Mouse (Mus musculus) C2C12 (cell line): ENCODE results near the gene Ivd.

ENCODE experiments used
- CEBPB ChIP-seq: IDR thresholded peaks from one replicate; pipeline ENCODE4 v1.6.1; 2011; ENCODE audit warnings: low read depth, mild to moderate bottlenecking, control low read depth, moderate library complexity
- CTCF ChIP-seq: IDR thresholded peaks from one replicate; pipeline ENCODE4 v1.5.1; 2011; ENCODE audit not compliant: control insufficient read depth, insufficient read depth, insufficient read length
- MYOG ChIP-seq: IDR thresholded peaks from one replicate; pipeline ENCODE4 v1.6.1; 2011; ENCODE audit not compliant: control insufficient read depth, insufficient read length; ENCODE audit errors: extremely low read depth

DNA sequence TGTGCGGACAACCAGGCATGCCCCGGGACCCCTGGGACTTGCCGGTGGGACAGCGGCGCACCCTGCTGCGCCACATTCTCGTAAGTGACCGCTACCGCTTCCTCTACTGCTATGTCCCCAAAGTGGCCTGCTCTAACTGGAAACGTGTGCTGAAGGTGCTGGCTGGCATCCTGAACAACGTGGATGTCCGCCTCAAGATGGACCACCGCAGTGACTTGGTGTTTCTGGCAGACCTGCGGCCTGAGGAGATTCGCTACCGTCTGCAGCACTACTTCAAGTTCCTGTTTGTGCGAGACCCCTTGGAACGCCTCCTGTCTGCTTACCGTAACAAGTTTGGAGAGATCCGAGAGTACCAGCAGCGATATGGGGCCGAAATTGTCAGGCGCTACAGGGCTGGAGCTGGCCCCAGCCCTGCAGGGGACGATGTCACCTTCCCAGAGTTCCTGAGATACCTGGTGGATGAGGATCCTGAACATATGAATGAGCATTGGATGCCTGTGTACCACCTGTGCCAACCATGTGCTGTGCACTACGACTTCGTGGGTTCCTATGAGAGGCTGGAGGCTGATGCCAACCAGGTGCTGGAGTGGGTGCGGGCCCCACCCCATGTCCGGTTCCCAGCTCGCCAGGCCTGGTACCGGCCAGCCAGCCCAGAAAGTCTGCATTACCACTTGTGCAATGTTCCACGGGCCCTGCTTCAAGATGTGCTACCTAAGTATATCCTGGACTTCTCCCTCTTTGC lies 65.4 kb downstream of the Ivd start:
- TF ChIP-seq CEBPB (no peak), CTCF (no peak), MYOG (no peak)
